In the genomic region with DNA sequence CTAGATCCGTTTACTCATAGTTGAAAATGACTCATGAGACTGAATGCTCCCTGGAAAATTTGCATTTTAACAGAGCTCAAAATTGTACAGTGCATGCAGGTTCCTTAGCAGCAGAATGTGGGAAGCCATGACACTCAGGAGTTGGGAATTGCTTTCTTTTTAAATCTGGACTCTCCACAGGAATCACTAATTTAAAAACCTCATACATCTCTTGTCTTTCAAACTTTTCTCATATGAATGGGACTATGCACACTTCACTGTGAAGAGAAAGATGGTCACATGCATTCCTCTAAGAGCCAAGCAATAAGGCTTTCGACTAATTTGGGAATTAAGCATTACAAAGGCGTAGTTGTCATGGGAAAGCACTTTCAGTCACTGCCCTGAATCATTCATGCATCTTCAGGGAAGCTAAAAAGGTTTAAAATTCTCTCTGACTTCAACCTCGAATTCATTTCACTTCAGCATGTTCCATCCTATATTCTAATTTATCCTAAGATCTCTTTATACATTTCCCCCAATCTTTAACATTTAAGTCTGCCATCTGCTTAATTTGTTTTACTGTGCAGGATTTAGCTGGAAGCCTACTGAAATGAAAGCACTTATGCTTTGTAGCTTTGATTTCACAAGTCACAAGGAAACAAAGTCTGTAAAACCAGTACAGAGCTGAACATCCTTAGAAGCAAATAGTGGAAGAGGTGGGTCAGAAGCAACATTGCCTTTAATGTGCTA, we compare ENCODE assay signal across 16 mouse cellular contexts.
A peak's percentile ranks its signal among the peaks of the same experiment; 100 is the strongest.
DNase-seq lines count a peak whose midpoint lies in the region; ATAC-seq and TF ChIP-seq lines count a peak whose summit lies in the region.
"Had no signal": no experiment of that assay in that cellular context is flagged by ENCODE, and none has a peak within 500 bp of the region (broad histone marks: within the 10 kb centered on the region; RNA-seq: fewer than 3 reads in every experiment).

No protein-coding gene starts in this region.

- intact Hi-C loops in left cerebral cortex, adult 2 months (cut with DNase I): loop anchor here (10.0 kb wide), 1 partner anchor 448 kb away; no protein-coding TSS in a partner anchor

- H3K27ac ChIP-seq in layer of hippocampus, adult 2 months: peak overlapping the region; percentile 71
- peak overlapping the region; percentile 80 for H3K27ac ChIP-seq in left cerebral cortex, adult 2 months
- H3K27ac ChIP-seq: embryonic facial prominence, embryonic 15.5 days; hindbrain, embryonic 15.5 days; kidney, postnatal 0 days; limb, embryonic 15.5 days had no signal

- ATAC-seq in erythroid progenitor cell, adult 5-6 weeks (replicated peaks; ENCODE audit: low FRiP score, poor library complexity, severe bottlenecking): no peak
- ATAC-seq: intestine, embryonic 16.5 days had no signal

- TF ChIP-seq CTCF in layer of hippocampus, adult 2 months (conservative IDR thresholded peaks at IDR 0.05): no peak
- TF ChIP-seq CTCF in left cerebral cortex, adult 2 months (IDR thresholded peaks at IDR 0.05): no peak

- no peak overlapping the region for H3K4me3 ChIP-seq in layer of hippocampus, adult 2 months
- no peak overlapping the region for H3K4me3 ChIP-seq in left cerebral cortex, adult 2 months
- H3K4me3 ChIP-seq: embryonic facial prominence, embryonic 15.5 days; hindbrain, embryonic 15.5 days; limb, embryonic 15.5 days had no signal

- DNase-seq in layer of hippocampus, adult 2 months (ENCODE audit: low spot score in 2 of 2): peak in 1 of 2 experiments; percentile 34
- DNase-seq in layer of hippocampus, postnatal 25 days (ENCODE audit: extremely low spot score in 1 of 2, low spot score in 1 of 2): no peak
- DNase-seq in right cerebral cortex, adult 2 months (ENCODE audit: low spot score in 2 of 2): peak; percentile 9 to 14
- DNase-seq in right cerebral cortex, postnatal 4 days: no peak
- DNase-seq in left cerebral cortex, adult 2 months (ENCODE audit: extremely low spot score in 1 of 2, low spot score in 2 of 2): peak in 1 of 2 experiments; percentile 14
- no peak for DNase-seq in kidney, adult 8-10 months
- DNase-seq: adrenal gland, postnatal 36 days; cerebellum, adult 9-11 months; heart, postnatal 14 days; thymus, adult 2 months had no signal

Comparison
In these comparisons a context has a peak if more than half of its experiments do, and no peak if none do; other contexts are left out.
1. DNase-seq: peak in right cerebral cortex, adult 2 months (2 of 2); none in layer of hippocampus, postnatal 25 days (0 of 2), right cerebral cortex, postnatal 4 days (single experiment) and kidney, adult 8-10 months (0 of 2).